Mouse (Mus musculus) embryonic fibroblast, embryonic 13.5 days (primary cell): ENCODE measurements around the gene Rap1gds1.

Source experiments
- CTCF ChIP-seq: IDR thresholded peaks from 2 replicates; pipeline ENCODE4 v1.5.1; 2011; ENCODE audit warnings: mild to moderate bottlenecking, control low read depth, low read length, moderate library complexity, borderline replicate concordance; ENCODE audit not compliant: insufficient read depth
- POLR2A ChIP-seq: IDR thresholded peaks from 2 replicates; pipeline ENCODE4 v1.6.1; 2011; ENCODE audit warnings: low read depth, mild to moderate bottlenecking, control low read depth, low read length, moderate library complexity

- TF ChIP-seq POLR2A = no peak
- no peak for TF ChIP-seq CTCF
These were observed 119.8 kb downstream of the Rap1gds1 start for GRCm38 (mm10) chr3:138955220-138955619.
